Mouse (Mus musculus) spleen, adult 12 weeks (tissue): ENCODE results near the gene Slc31a2.
A peak's percentile ranks its signal among the peaks of the same experiment; 100 is the strongest.

Experiments
- DNase-seq: peaks from one replicate; pipeline ENCODE4 v3.0.0; 2022; ENCODE audit warnings: low spot score

Slc31a2 gene

DNA sequence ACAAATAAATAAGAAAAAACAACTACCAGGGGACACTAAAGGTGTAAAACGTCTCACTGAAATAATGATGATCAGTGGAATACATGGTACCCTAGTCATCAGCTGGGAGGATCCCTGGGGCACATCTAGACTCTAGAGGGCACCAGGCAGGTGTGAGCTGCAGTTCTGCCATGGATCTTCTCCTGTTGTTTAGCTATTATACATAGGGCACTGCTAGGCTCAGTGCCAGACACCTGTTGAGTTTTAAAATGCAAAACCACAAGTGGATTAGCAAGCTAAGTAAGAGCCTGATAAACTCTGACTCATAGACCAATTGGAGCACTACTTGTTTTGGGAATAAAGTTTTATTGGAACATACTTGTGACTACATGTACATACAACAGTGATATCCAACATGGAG, 55.9 kb downstream of the Slc31a2 start:
- DNase-seq: no peak

GRCm38 (mm10) chr4:62322684-62323083, 60.3 kb downstream of the Slc31a2 start:
- peak; percentile 5 for DNase-seq

- DNase-seq: no peak
These were observed 63.7 kb downstream of the Slc31a2 start for GRCm38 (mm10) chr4:62326111-62326510.

DNA sequence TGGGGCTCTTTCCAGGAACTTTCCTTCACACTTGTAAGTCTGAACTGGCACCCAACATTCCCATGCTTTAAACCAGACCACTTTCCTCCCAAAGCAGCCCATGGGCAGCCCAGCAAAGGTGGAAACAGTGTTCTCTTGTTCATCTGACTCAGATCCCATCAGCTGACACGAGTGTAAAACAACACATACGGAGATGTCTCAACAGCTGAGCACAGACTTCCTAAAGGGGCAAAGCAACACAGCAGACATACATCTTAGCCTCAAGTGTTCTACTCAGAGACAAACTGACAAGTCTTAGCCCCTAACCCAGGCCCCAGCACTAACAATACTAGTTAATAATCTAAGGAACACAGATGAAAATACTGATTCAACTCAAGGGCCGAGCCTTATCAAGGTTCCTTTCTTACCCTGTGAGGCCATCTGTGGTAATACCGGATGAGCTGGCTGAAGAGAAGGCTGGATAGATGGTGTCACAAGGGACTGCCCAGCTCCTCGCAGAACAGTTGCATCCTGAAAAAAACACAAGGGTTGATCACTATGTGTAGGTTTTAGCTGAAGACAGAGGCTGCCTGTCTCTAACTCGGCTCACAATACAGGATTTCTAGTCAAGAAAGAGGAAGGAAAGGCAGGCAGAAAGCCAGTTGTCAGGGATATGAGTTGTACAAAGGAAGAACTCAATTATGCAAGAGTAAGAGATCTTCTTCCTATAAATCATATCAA, 66.7 kb downstream of the Slc31a2 start:
- no peak for DNase-seq

DNA sequence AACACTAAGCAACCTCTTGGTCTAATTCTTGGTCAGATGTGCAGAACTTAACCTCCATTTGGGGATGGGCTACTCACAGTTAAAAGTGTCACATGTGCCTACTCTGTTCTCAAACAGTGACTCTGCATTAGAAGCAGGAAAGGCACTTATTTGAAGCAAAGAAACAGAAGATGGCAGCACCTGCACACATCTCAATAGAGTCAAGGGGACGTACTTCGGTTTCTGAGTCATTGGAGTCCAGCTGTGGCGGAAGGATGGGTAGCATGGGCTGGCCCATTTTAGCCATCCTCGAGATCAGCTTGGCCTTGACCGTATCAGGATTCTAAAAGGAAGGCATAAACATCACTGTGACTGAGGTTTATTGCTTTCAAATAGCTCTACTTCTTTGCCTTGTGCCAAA, 69.6 kb downstream of the Slc31a2 start:
- no peak for DNase-seq

DNA sequence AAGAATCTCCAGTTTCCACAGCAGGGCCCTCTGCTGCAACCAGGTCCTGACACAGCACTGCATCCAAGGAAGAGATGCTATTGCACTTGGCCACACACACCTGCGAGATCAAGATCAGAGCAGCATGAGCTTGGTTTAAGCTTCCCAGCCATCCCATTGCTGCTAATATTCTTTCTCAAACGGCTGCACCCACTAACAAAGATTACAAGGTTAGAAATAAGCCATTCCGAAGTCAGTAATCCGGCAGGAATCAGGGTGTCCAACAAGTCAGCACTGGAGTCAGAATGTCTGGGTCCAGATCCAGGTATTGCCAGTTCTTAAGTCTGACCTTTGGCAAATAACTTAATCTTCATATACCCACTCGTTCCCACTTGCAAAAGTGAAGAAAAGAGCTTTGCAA, 76.2 kb downstream of the Slc31a2 start:
- DNase-seq: no peak

GRCm38 (mm10) chr4:62344000-62344399, 81.6 kb downstream of the Slc31a2 start:
- no peak for DNase-seq

DNA sequence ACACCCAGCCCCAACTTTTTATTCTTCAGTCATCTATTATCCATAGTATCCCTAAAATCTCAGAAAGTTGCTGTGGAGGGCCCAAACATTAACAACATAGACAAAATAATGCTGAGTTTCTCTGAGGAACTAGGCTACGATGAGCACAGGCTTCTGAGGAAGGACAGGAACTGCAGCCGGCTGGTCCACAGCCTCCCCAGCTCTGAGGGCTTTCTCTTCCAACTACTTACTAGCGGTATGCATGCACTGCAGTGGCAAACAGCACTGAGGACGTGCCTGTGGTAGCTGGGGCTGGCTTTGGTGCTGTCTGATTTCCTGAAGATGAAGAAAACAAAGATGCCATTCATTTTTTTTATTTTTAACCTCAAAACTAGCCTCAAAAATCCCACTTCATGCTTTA, 83.5 kb downstream of the Slc31a2 start:
- no peak for DNase-seq

DNA sequence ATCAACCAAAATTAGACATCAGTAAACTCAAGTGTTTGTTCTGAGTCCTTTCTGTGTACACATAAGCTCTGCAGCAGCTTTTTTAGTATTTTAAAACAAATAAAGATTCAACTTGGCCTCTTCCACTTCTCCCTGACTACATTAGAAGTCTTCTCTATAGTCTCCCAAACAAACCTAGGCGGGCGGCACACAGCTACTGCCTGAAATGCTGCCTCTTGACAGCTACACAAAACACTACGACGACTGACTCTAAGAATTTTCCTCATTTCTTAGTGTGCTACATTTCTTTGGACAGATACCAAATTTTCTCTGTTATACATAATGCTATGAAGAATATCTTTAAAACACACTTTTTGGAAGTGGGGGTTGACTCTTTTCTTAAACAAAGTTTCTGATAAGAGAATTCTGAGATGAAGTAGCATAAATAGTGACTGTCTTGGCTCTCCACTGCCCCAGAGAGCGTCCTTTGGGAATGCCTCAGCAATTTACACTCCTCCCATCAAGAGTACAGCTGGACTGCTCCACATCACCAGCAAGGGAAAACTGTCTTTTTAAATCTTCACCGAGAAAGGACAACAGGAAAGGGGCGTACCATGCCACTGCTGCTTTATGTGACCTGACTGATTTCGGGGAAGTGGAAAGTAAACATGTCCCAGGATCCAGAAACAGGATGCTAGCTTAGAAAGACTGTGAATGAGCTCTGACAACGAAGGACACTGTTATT, 85.4 kb downstream of the Slc31a2 start:
- no peak for DNase-seq
